Mouse (Mus musculus) CD8-positive naive resting alpha-beta T cell, adult 57 days (primary cell): ENCODE results near the gene Serpinb6a. TPM values are rescaled to one million over a fixed set of nuclear protein-coding genes. Genes with fewer than 3 reads are reported as not detected.

Source experiments
- total RNA-seq: library from RNA; stranded (reverse); gene quantifications from one replicate; pipeline ENCODE4 v1.2.4, GENCODE M21; 2023

Gene Serpinb6a
- 12.4 TPM for total RNA-seq

DNA sequence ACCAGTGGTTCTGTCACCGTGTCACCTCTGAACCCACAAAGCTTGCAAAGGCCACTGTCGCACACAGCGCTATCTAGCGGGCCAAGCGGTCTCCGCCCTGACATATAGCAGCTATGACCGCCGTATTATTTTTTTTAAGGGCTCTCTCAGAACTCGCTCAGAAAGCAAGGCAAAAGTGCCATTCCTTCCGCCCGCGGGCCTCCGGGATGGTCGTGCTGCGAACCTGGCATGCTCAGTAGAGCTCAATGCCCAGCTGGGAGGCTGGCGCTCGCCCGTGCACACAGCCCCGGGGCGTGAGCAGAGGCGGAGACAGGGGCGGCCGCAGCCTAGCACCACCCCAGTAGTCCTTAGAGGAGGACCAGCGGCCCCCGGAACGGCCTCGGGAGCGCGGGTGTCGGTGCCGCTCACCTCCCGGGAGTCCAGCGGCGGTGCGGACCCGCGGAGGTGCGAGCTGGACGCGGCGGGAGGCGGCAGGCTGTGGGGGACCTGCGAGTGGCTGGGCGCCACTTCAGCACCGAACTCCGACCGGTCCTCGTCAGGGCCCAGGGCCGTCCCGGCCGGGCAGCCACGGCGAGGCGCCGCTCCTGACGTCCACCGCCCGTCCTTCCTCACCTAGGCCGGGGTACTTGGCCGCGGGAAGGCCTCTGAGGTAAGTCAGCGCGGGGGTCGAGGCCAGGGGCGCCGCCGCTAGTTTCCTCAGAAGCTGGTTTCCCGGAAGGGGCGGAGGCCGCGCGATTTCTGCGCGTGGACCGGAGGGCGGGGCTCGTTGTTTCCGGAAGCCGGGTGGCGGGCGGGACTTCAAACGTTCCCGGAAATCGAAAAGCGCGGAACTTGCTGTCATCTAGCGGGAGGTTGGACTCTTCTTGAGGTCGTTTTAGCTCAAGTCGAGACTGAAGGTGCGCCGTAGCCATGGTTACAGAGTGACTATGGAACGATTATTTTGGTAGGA lies at the start of gene Serpinb6a, which contains the start of gene Ripk1:
Gene Serpinb6a (minus strand): TSS at position 737 of the 949 bp plus-strand sequence.
Gene Ripk1 (plus strand): TSS at position 306 of the 949 bp plus-strand sequence.

GRCm38 (mm10) chr13:34037172-34038055 lies 34.8 kb upstream of the Serpinb6a start, which contains the start of gene Bphl:
TSS of gene Bphl (plus strand) at chr13:34037597.

GRCm38 (mm10) chr13:33964206-33965046 lies 38.2 kb downstream of the Serpinb6a start, which contains the start of gene Nqo2:
TSS of gene Nqo2 (plus strand) at chr13:33964687.

DNA sequence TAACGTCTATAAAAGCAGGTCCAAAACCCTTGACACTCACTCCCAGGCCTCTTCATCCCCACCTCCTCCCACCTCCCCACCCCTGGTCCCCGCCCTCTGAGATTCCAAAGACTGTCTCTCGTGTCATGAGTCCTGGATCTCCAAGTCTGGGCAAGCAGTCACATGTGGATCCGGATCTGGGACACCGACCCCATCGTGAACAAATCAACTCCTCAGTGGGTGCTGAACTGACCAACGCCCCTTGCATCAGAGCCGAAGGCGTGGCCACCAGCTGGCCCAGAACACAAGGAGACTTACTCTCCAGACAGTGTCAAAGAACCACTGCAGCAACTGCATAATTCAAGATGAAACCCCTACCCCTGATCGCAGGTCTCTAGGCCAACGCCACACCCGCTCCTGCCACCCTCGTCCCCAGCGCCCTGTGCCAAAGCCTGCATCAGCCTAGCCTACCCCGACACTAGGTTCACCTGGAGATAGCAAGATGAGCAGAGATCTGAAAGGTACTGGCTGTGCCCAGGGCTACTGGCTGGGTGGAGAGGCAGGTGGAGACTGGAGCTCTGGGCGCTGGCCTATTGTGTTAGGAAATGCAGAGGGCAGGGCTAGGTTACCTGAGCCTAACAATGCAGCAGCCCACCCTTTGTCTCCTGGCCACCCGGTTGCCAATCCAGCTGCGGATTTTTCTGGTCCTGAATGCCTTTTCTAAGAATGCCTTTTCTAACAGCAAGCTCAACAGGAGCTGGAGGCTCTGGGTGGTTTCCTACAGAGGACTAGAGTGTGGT lies 97.2 kb downstream of the Serpinb6a start, which contains the start of gene Serpinb6c:
Gene Serpinb6c (minus strand): TSS at position 533 of the 779 bp plus-strand sequence.

Other genes starting within 250 kb of the Serpinb6a start
- gene Serpinb6e, start 159.4 kb downstream of the Serpinb6a start, total RNA-seq, result not detected
- not detected for gene Serpinb6c, start 97.1 kb downstream of the Serpinb6a start, total RNA-seq
- gene Nqo2, start 38.1 kb downstream of the Serpinb6a start, total RNA-seq, result 2.8 TPM
- 74.5 TPM for gene Ripk1, start 431 bp downstream of the Serpinb6a start, total RNA-seq
- 10.9 TPM for gene Bphl, start 34.8 kb upstream of the Serpinb6a start, total RNA-seq
- 42.0 TPM for gene Tubb2a, start 75.2 kb upstream of the Serpinb6a start, total RNA-seq
- gene Tubb2b, start 127.7 kb upstream of the Serpinb6a start, total RNA-seq, result 3.4 TPM
- gene Psmg4, start 160.2 kb upstream of the Serpinb6a start, total RNA-seq, result 28.2 TPM